Mouse (Mus musculus) bone marrow macrophage, adult 2 months (primary cell): ENCODE data around the gene Tnfrsf8.

Source experiments
- CTCF ChIP-seq: IDR thresholded peaks from 2 replicates; pipeline ENCODE4 v1.5.1; 2012; ENCODE audit warnings: low read depth, mild to moderate bottlenecking, low read length, moderate library complexity
- POLR2A ChIP-seq: IDR thresholded peaks from 2 replicates; pipeline ENCODE4 v1.6.1; 2012; ENCODE audit warnings: mild to moderate bottlenecking, low read depth, low read length, borderline replicate concordance

- TF ChIP-seq CTCF = no peak
- TF ChIP-seq POLR2A = no peak
Measured at GRCm38 (mm10) chr4:145272763-145273162, 42.2 kb downstream of the Tnfrsf8 start.
